Mouse (Mus musculus) cortical plate, adult 2 months (tissue): ENCODE data around the gene Rnf224. TPM values are rescaled to one million over a fixed set of nuclear protein-coding genes. Genes with fewer than 3 reads are reported as not detected.

Source experiments
- H3K27ac ChIP-seq: fragments of 200-500 bp; 2 replicates; pipeline ENCODE4 v1.5.1; 2012; ENCODE audit warnings: low read length, control low read depth, inconsistent platforms; ENCODE audit not compliant: insufficient read depth
- H3K4me1 ChIP-seq: fragments of 200-500 bp; 2 replicates; pipeline ENCODE4 v1.6.1; 2011; ENCODE audit warnings: low read length; ENCODE audit not compliant: control insufficient read depth, insufficient read depth
- H3K4me3 ChIP-seq: fragments of 200-500 bp; 2 replicates; pipeline ENCODE4 v1.5.1; 2011; ENCODE audit warnings: mild to moderate bottlenecking, low read length, control low read depth; ENCODE audit not compliant: insufficient read depth
- CTCF ChIP-seq: fragments of 200-500 bp; IDR thresholded peaks from 2 replicates; pipeline ENCODE4 v1.5.1; 2011; ENCODE audit warnings: mild to moderate bottlenecking, control low read depth, low read length; ENCODE audit not compliant: insufficient read depth; ENCODE audit errors: extremely low read depth
- POLR2A ChIP-seq: fragments of 200-500 bp; IDR thresholded peaks from 2 replicates; pipeline ENCODE4 v1.6.1; 2011; ENCODE audit warnings: mild to moderate bottlenecking, low read length, control low read depth; ENCODE audit not compliant: insufficient read depth; ENCODE audit errors: extremely low read depth
- polyA plus RNA-seq: library from polyadenylated mRNA; depleted of rRNA; stranded (reverse); fragments of >200 nt; gene quantifications from 2 replicates; pipeline ENCODE4 v1.2.3, GENCODE M21; 2012

Gene Rnf224
- polyA plus RNA-seq, 1 experiment = not detected

DNA sequence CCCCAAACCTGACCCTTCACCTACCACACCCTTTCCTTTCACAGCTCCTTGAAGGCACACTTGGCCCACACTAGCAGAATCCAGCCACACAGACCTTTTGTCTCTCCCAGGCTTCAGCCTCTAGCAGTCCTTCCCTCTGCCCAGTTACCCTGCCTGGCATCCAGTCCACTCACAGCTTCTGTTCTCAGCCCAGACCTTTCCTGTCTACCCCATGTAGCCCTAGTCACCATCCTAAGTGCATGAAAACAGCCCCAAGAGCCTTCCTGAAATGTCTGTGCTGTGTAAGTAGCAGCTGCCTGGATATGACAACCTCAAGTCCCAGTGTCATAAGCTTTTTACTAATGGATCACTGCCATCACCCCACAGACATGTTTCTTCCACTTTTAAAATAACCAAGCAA, 38.6 kb downstream of the Rnf224 start:
- Histone ChIP-seq H3K4me1 (no peaks in the 10 kb centered on the region), H3K4me3 (no peak overlapping the region), H3K27ac (no peak overlapping the region)
- TF ChIP-seq POLR2A = no peak

DNA sequence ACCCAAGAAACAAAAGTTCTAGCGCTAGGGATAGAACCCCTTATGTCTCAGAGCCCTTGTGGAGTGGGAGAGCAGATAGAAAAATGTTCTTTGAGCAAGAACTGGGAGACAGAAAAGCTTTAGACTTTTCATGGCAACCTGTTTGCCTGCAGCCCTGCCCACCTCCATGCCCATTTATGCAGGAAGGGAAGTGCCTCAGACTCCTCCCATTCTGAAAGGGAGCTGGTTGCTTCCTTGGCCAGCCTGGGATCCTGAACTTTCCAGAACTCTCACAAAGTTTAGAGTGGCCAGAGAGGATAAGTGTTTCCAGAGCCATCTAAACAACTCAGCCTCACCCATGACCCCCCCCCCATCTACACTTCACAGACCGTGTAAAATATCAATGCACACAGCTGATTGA, 39.4 kb downstream of the Rnf224 start:
- TF ChIP-seq POLR2A = no peak
- TF ChIP-seq CTCF = no peak
- H3K4me1 ChIP-seq = no peaks in the 10 kb centered on the region
- no peak overlapping the region for H3K4me3 ChIP-seq
- no peak overlapping the region for H3K27ac ChIP-seq

DNA sequence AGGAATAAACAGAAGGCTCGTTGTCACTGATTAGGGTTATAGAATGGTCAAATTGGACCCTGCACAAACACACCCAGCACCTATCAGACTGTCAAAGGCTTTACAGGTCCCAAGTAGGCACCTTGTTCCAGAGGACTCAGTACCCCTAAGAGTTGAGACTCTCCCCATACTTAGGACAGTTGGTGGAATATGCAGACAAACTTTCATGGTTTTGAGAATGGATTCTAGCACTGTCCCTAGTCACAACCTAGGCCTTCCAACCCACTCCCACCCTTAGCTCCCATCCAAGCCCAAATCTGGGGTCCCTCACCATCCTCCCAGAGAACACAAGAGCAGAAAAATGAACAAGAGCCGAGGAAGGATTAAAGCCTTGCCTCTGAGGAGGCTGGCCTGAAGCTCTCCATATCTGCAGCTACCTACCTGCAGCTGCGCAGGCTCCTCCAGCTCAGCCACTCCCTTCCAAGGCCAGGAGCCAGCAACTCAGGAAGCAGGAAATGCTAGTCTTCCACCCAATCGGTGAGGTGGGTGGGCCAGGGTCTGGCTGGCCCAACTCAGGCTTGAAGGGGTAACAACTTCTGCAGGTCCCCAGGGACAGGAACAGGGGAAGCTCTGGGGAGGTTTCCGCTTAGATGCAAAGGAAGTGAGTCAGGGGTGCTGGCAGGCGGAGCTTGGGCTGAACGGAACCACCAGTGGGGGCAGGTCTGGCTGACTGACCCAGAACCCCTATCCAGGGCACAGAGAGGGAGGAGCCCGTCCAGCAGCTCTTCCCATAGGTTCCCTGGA, 40.2 kb downstream of the Rnf224 start, which contains the start of gene Tor4a:
TSS of gene Tor4a (minus strand) at position 715 of the 783 bp plus-strand sequence.
- Histone ChIP-seq H3K27ac (peak within 1 kb of the TSS; percentile 23), H3K4me3 (peak within 1 kb of the TSS; percentile 14; the same call in 1 of the 2 replicates), H3K4me1 (no peaks in the 10 kb centered on the region)
- TF ChIP-seq POLR2A = 0 out of 2 replicates have a peak, but pooled peaks have one; percentile 9
- TF ChIP-seq CTCF = no peak

DNA sequence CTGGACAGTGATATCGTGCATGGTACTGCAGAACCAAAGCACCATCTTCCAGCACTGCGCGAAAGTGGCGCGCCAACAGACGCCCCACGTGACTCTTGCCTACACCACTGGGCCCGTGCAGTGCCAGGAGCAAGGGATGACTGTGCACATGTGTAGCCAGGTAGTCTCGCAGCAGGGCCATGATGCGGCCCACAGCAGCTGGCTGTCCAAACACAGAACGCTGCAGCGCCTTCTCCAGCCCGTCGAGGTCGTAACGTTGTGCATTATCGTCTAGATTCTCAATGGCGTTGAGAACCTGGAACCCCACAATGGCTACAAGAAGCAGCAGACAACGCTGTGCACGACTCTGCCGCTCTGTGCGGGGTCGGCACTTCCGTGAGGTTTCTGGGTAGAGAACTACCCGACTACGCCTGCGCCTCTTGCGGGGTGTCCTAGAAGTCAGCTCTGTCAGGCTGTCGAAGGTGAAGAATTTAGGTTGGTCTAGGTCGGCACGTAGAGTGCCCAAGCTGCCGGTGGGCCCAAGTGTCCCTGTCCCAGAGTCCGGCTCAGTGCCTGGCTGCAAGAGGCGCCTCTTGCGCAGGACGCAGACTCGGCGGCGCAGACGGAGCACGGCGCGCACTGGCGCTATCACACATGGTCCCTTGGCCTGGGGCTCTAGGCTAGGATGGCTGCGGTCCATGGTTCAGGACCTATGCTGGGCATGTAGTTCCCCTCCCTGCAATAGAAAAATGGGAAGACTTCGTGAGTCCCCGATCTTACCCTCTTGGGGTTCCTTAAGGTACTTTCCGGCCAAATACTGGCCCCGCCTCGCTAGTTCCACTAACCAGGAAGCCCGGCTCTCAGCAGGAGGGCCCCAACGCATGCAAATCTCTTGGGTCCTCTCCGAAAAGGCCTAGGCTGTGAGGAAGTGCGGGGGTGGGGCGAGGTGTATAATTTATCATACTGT, 41.1 kb downstream of the Rnf224 start:
- no peak for TF ChIP-seq POLR2A
- no peak for TF ChIP-seq CTCF
- Histone ChIP-seq H3K4me3 (no peak overlapping the region), H3K4me1 (no peaks in the 10 kb centered on the region), H3K27ac (no peak overlapping the region)

DNA sequence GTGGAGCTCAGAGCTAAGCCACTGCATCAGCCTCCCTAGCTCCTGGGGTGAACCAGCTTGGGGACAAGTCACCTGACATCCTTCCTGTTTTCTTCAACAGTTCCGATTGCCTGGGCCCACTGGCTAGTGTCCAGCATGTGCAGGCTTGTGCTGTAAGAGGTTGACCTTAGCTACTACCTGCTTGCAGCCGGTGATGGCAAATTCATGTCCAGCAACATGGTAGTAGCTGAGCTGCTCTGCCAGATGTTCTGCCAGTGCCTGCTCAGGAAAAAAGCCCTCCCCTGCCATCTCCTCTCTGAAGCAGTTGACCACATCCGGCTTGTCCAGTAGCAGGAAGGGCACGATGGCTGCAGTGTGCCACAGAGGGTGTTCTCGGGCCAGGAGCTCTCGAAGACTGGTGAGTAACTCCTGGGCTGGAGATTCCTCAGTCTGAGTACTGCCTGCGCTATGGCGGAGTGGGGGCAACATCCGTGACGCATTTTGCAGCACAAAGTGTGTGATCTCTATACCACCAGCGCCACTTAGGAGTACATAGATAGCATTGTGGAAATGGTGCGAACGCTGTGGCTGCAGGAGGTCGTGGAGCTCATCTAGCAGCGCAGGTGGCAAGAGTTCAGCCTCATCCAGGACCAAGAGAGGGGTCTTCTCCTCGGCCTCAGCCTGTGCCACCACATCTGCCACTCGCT, 42.0 kb downstream of the Rnf224 start:
- Histone ChIP-seq H3K27ac (no peak overlapping the region), H3K4me1 (no peaks in the 10 kb centered on the region), H3K4me3 (no peak overlapping the region)
- TF ChIP-seq CTCF = no peak
- TF ChIP-seq POLR2A = no peak

DNA sequence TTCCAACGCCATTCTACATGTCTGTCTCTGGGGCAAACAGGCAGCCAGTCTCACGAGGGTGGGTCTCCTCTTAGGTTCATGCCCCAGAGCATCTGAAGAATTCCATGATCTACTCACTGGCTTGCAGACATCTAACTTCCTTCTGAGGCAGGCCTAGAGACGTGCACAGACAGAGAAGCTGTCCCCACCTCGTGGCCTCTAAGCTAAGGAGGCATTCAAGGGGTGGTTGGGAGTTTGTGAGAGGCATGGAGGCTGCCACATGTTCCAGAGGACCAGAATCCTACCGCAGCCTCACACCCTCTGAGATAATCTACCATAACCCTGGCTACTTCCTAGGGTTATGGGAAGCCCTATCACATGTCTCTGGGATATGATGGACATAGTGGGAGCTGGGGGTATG, 42.6 kb downstream of the Rnf224 start:
- Histone ChIP-seq H3K4me3 (no peak overlapping the region), H3K4me1 (no peaks in the 10 kb centered on the region), H3K27ac (no peak overlapping the region)
- no peak for TF ChIP-seq CTCF
- TF ChIP-seq POLR2A = no peak

DNA sequence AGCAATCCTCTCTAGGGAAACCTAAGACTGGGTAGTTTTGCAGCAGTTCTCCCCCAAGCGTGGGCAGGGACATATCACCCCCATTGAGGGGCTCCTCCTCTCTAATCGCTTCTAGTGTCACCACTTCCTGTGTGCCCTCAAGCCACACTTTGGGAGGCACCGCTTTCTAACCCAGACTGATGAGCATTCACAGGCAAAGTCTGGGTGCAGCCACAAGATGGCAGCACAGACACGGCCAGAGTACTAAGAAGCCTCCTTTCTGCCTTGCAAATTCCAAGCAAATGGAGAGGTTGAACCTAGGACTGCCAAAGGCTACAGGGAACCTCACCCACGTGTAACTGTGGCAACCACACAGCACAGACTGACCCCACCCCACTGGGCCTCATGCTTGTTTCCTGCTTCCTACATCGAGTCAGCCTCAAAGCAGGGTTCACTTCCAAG, 43.2 kb downstream of the Rnf224 start:
- TF ChIP-seq CTCF = peak; percentile 97
- TF ChIP-seq POLR2A = no peak
- H3K4me3 ChIP-seq = no peak overlapping the region
- H3K27ac ChIP-seq = no peak overlapping the region
- no peaks in the 10 kb centered on the region for H3K4me1 ChIP-seq

DNA sequence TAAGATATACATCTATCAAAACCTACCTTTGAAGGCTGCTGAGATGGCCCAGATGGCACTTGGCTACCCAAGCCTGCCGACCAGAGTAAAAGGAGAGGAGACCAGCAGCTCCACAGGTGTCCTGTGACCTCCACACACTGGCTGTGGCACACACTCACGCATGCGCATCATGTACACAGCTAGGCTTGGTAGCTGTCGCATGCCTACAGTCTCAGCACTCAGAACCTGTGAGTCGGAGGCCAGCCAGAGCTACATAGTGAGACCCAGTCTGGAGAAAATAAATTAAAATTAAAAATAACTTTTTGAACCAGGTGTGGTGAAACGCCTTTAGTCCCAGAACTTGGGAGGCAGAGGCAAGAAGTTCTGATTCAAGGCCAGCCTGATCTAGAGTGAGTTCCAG, 48.7 kb downstream of the Rnf224 start:
- Histone ChIP-seq H3K27ac (no peak overlapping the region), H3K4me3 (no peak overlapping the region), H3K4me1 (no peaks in the 10 kb centered on the region)
- TF ChIP-seq POLR2A (no peak), CTCF (no peak)

DNA sequence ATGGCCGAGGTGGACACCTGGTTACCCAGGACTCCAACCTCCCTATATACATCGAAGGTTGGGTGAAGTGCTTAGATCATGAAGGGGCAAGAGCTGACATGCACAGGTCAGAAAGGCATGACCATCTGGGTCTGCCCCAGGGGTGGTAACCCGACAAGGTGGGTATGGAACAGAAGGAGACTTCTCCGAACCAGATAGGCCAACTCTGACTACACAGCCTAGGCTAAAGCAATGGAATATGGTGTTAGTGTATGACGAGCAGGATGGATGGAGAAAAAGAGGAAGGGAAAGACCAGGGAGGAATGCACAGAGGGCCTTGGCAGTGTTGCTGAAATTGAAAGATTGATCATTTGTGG, 50.0 kb downstream of the Rnf224 start:
- no peaks in the 10 kb centered on the region for H3K4me1 ChIP-seq
- H3K4me3 ChIP-seq = no peak overlapping the region
- no peak overlapping the region for H3K27ac ChIP-seq
- no peak for TF ChIP-seq POLR2A
- TF ChIP-seq CTCF = no peak
